Mouse (Mus musculus): ENCODE measurements at regions not wholly inside any gene's neighbourhood (a gene's known extent, or its start where the extent isn't known, plus 50 kb on each side); places are given as distances from the start of the nearest gene placed in this dataset.

DNA sequence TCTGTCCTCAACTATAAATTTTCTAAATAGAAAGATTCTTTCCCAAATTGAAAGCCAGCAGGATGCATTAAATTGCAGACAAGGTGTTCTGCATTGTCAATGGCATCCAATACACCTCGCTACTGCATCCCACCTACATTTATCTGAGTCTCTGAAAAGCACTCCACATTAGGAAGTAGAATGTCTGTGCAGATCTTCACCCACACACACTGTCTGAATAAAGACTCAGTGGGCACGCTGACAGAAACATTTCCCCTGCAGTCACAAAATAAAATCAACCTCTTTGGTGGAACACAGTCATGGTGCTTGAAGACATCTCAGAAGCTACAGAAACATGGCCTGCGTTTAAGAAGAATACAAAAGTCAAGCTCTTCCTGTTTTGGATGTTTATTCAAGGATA is 449.0 kb downstream of the Tmem135 start:
- no peak for DNase-seq (ENCODE audit: low read depth, low spot score)

DNA sequence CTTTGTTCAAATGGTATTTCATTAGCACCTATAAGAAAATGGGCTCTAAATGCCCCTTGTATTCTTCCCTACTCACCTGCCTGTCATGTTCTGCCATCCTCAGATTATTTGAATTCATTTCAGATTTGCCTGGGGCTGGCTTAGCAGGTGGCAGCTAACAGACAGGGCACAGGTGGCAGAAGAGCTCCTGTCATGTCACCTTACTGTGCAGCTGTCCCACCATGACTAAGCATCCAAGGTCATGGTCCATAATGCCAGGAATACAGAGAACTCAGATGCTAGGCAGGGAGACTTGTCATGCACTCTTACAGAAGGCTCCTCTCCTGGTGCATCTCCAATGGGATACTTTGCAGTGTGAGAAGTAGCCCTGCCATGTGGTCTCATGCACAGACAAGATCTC is 458.7 kb downstream of the Tmem135 start:
- no peak for DNase-seq (ENCODE audit: low read depth, low spot score)

DNA sequence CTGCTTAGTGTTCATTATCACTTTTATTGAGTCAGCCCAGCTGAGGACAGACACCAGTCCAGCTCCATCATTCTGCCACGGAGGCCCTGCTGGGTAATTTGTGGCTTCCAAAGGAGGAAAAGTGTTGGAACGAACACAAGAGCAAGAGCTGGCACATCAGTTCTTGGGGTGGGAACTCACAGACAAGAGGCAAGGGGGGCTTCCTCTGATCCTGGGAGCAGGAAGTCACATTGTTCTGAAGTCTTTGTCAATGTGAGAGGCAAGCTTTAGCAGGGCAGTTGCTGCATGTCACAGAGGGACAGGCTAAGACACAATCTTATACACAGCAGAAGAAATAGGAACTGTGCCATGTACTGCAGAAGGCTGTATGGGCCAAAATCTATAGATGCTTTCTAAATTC is 459.1 kb downstream of the Tmem135 start:
- DNase-seq (ENCODE audit: low read depth, low spot score): no peak

DNA sequence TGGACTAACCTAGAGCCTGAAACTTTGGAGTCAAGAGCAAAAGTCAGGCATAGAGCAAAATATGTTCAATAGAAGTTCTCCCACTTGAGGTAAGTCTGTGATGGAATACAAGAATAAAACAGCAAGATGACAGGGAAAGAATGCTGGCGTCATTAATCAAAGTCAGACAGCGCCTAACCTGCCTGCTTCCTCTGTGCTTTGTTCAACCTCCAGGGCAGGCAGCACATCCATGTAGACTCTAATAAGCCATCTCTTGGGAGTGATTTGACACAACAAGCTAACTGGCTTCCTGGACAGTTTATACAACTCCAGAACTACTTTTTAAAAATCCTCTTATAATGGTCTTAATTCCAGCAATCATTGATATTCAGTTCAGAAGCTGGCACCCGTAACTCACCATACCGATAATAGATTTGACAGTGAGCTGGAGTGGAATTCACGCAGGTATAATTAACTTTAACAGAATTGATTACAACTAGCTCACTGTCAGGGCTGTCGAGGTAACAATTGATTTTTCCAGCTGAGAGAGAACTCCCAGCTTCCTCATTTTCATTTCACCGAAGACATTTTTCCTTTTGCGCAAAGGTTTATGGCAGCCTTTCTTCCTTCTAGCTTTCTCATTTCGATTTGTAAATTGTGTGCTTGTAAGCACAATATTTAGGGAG is 462.6 kb downstream of the Tmem135 start:
- DNase-seq (ENCODE audit: low read depth, low spot score): no peak

DNA sequence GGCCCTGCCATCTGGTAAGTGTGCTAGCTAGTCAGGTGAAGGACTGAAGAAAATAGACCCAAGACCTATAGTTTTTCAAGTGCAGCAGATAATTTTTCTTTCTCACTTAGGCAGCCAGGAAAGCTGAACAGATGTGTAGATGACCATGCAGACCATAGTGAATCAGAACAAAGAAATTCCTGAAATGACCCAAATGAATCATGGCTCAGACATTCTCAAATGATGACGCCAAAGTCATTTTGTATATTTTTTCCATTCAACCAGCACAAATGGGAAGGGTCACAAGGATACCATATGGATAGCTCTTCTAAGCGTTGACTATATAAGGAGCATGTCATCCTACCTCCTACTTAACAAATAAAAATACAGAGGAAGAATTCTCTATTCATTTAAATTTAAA is 463.8 kb downstream of the Tmem135 start:
- no peak for DNase-seq (ENCODE audit: low read depth, low spot score)

DNA sequence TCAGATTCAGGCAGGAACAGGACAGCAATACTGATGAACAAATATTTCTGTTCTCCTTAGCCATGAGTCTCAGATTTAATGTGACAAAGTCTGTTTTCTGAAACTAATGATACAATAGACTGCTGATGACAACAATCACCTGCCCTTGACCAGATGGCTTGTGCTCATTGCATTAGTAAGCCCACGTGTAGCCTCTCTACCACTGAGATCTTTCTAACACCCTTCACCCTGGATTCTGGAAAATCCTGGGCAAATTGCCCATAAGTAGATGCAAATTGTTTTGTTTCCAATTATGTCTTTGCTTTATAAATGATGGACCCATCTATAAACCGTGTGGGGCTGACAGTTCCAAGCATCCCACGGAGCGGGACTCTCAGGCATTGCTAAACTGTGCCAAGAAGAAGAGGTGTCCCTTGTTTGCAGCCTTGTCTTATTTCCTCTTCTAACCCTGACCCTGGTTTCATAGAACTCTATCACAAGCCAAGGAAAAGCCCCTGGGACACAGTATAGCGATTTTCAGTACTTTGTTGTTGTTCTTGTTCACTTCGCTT is 475.7 kb downstream of the Tmem135 start:
- no peak for DNase-seq (ENCODE audit: low read depth, low spot score)

All from CD4-positive, CD25-positive, alpha-beta regulatory T cell, adult 2 months (primary cell).